Mouse (Mus musculus): ENCODE data around the gene Il21r. TPM values are rescaled to one million over a fixed set of nuclear protein-coding genes. Genes with fewer than 3 reads are reported as not detected.

Il21r gene
- 3.0 TPM for polyA plus RNA-seq (2014; fragmentation: Illumina TruSeq; extraction: RNeasy Lipid Tissue Mini Kit (QIAGEN cat#74804); ENCODE audit: low read depth, low replicate concordance)

GRCm38 (mm10) chr7:125603185-125603631 lies at the start of gene Il21r:
TSS of gene Il21r (plus strand) at chr7:125603429.

Other genes with a start within 250 kb of the Il21r start
- gene Kdm8, start 158.8 kb upstream of the Il21r start, polyA plus RNA-seq (2014; fragmentation: Illumina TruSeq; extraction: RNeasy Lipid Tissue Mini Kit (QIAGEN cat#74804); ENCODE audit: low read depth, low replicate concordance) = 0.35 TPM
- 21.4 TPM for gene Nsmce1, start 111.8 kb upstream of the Il21r start, polyA plus RNA-seq (2014; fragmentation: Illumina TruSeq; extraction: RNeasy Lipid Tissue Mini Kit (QIAGEN cat#74804); ENCODE audit: low read depth, low replicate concordance)
- gene Il4ra, start 51.3 kb upstream of the Il21r start, polyA plus RNA-seq (2014; fragmentation: Illumina TruSeq; extraction: RNeasy Lipid Tissue Mini Kit (QIAGEN cat#74804); ENCODE audit: low read depth, low replicate concordance) = 3.8 TPM
- 5.6 TPM for gene Gtf3c1, start 104.4 kb downstream of the Il21r start, polyA plus RNA-seq (2014; fragmentation: Illumina TruSeq; extraction: RNeasy Lipid Tissue Mini Kit (QIAGEN cat#74804); ENCODE audit: low read depth, low replicate concordance)
- gene D430042O09Rik, start 104.5 kb downstream of the Il21r start, polyA plus RNA-seq (2014; fragmentation: Illumina TruSeq; extraction: RNeasy Lipid Tissue Mini Kit (QIAGEN cat#74804); ENCODE audit: low read depth, low replicate concordance) = 14.4 TPM